Mouse (Mus musculus): ENCODE measurements around the gene Ptbp2.

Ptbp2 gene

DNA sequence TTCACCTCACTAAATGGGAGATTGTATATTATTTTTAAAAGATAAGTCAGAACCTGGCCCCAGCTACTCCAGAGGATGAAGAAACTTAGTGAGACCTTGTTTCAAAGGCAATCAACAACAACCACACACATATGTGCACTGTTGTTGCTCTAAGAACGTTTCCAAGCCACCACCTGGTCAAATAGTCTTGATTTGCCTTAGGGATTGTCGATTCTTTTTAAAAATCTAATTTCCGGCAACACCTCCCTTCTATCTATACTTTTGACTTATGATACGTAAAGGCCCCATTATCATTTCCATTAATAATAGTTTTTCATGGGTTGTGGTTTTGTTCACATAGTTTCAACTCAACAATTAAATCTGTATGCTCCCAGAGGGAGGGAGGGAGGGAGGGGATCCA, at the start of gene Ptbp2:
Ptbp2 (minus strand) TSS at position 101 of the 400 bp plus-strand sequence.
- no peak for DNase-seq (ENCODE audit: low read depth)

GRCm38 (mm10) chr3:119814678-119815077, 30.4 kb upstream of the Ptbp2 start:
- DNase-seq (ENCODE audit: low read depth), result no peak

- no peak for DNase-seq (ENCODE audit: low read depth)
Measured at GRCm38 (mm10) chr3:119806123-119806522, 21.9 kb upstream of the Ptbp2 start.

- DNase-seq (ENCODE audit: low read depth), result no peak
Measured at GRCm38 (mm10) chr3:119794677-119795365, 10.6 kb upstream of the Ptbp2 start.

DNA sequence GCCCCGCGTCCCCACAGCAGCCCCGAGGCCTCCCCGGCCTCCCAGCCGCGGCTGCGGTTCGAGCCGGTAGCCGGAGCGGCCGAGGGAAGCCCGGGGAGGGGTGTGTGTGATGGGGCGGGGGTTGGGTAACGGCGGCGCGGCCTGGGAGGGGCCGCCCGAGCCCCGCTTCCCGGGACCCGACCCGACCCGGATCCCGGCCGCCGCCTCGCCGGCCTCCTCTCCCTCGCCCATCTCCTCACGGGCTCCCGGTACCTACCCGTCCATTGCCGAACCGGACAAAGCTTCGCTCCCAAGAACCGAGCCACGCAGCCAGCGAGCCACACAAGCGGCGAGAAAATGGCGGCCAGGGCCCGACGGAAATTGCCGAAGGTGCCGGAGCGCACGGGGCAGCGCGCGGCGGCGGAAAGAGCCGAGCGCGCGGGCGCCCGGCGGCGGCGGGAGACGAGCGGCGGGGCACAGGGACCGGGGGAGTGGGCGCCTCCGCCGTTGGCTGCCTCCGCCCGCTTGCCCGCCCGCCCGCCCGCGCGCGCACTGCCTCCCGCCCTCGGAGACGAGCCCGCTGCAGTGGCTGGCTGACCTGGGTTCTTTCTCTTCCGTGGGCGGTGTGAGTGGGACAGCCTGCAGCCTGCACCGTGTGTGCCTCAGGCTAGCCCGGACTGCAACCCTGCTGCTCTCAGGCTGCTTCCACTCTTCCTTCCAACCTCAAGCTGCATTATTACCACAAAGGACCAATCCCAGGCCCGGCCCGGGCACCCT, 1.1 kb downstream of the Ptbp2 start:
- DNase-seq (ENCODE audit: low read depth), result peak; percentile 89

- peak; percentile 65 for DNase-seq (ENCODE audit: low read depth)
Measured at GRCm38 (mm10) chr3:119782022-119782945, 2.0 kb downstream of the Ptbp2 start.

DNA sequence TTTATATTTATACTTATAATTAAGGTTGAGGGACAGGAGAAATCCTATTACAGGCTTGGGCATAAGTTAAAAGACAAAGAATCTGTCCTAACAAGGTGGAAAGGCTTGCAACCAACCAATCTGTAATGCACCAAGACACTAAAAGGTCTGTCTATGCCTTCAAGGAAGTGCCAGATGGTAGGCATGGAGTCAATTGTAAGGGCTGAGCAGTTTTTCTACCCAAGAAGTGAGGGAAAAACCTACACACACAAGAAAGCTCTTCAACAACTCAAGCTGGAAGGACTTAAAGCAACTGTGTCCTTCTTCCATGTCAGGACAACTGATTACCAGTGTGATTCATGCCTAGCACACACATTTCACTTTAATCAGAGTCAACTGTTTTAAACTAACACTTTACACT, 3.4 kb downstream of the Ptbp2 start:
- DNase-seq (ENCODE audit: low read depth), result peak; percentile 24

- DNase-seq (ENCODE audit: low read depth), result no peak
Measured at GRCm38 (mm10) chr3:119779261-119779660, 5.0 kb downstream of the Ptbp2 start.

DNA sequence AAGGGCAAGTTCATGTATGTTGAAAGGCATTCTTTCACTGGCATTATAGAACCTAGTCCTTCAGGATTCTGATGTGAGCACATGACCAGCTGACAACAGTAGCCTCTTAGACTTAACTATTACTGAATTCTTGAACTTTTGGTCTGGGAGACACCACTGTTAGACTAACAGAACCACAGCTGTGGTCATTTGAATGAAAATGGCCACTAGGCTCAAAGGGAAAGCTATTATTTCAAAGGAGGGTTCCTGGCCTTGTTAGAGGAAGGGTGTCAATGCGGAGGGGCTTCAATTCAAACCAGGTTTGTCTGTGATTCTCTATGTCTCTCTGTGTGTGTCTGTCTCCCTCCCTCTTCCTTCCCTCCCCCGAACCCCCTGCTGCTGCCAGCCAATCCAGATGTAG, 5.8 kb downstream of the Ptbp2 start:
- DNase-seq (ENCODE audit: low read depth), result no peak

DNA sequence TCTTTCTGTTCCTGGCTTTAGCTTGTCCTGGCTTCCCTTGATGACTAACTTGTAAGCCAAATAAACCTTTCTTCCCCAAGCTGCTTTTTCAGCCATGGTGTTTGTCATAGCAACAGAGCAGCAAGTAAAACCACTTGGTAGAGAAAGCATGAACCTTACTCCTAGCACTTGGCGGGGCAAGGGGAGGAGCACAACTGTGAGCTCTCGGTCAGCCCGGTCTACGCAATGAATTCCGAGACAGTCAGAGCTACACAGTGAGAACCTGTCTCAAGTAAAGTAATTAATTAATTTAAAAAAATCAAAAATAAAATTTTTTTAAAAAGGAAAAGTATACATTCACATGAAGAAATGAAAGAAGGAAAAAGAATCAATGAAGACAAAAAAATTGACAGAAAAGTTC, 8.1 kb downstream of the Ptbp2 start:
- no peak for DNase-seq (ENCODE audit: low read depth)

DNA sequence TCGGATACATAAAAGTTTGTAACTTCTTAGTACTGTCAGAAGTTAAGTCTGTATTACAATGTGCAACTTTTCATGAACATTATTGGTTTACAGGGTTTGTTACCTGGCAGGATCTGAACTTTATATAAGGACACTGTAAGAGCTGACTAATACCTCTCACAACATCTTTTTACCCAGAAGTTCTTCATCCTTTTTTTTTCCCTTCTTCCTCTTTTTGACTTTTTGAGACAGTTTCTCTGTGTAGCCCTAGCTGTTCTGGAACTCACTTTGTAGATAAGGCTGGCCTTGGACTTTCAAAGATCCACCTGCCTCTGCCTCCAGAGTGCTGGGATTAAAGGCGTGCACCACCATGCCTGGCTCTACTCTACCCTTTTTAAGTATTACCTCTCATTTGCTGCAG, 11.5 kb downstream of the Ptbp2 start:
- no peak for DNase-seq (ENCODE audit: low read depth)

GRCm38 (mm10) chr3:119763772-119764171, 20.5 kb downstream of the Ptbp2 start:
- DNase-seq (ENCODE audit: low read depth), result no peak

DNA sequence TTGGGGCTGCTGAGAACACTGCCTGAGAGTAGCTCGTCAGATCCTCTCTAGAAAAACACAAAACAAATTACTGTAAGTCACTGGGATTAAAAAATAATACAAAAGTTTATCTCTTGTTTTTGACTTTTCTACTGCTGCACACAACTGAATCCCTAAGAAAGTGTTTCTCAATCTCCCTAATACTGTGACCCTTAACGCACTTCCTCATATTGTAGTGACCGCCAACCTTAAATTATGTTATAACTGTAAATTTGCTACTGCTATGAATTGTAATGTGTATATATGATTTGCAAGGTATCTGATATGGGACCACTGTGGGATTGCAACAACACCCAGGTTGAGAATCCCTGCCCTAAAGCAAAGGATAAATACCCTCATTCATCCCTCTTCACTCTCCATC, 22.5 kb downstream of the Ptbp2 start:
- no peak for DNase-seq (ENCODE audit: low read depth)

DNA sequence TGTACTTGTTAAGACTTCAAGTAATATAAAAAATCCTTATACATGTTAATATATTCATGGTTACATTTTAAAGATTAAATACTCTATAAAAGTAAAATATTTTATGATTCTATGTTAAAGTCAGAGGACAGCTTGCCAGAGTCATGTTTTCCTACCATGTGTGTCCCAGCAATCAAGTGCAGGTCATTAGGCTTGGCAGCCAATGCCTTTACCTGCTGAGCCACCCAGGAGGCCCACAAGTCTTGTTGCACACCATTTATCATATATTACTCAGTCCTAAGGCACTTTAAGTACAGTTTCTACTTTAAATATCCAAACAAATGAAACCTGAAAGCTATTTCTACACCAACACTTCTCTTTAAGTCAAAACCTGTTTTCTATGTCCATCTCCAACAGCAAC, 30.5 kb downstream of the Ptbp2 start:
- no peak for DNase-seq (ENCODE audit: low read depth)

DNA sequence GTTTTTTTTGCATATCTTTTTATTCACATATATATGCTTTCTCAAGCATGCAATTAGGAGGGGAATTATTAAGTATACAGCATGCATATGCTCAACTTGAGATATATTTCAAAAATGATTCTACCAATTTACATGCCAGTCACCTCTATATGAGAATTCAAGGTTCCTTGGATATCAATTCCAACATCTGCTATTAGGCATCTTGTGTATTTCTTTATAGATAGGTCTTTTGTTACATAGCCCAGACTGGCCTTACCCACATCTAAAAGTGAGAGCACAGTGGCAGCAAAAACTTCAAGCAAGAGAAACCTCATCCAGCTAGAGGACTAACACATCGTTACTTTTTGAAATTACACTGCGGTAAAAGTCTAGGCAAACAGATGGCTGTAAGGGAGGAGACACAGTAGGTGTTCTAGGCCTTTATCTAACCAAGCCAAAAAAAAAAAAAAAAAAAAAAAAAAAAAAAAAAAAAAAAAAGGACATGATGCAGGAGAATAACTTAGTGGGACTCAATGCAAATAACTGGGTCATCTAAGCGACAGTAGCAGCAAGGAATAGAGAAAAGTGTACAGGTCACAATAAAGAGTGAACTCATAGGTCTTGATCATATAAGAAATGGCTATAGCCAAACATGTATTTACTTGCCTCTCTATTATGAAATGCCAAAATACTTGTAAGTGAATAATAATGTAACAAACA, 34.6 kb downstream of the Ptbp2 start:
- no peak for DNase-seq (ENCODE audit: low read depth)

GRCm38 (mm10) chr3:119749140-119749539, 35.1 kb downstream of the Ptbp2 start:
- no peak for DNase-seq (ENCODE audit: low read depth)

DNA sequence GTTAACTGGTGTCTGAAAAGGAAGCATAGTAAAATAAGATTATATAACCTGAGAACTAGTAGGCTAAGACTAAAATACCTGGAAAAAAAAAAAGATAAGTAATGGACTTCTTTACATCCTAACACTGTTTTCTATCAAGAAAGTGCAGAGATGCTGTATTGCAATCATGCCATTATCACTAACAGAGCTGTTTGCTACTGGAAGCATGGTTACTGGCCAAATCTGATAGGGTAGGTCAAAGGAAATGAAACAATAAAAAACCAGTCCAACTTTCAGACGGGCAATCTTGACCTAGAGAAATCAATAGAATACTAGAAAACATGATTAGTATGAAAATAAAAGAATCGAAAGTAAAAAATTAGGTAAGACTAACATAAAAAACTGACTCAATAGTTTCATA, 37.6 kb downstream of the Ptbp2 start:
- no peak for DNase-seq (ENCODE audit: low read depth)

DNA sequence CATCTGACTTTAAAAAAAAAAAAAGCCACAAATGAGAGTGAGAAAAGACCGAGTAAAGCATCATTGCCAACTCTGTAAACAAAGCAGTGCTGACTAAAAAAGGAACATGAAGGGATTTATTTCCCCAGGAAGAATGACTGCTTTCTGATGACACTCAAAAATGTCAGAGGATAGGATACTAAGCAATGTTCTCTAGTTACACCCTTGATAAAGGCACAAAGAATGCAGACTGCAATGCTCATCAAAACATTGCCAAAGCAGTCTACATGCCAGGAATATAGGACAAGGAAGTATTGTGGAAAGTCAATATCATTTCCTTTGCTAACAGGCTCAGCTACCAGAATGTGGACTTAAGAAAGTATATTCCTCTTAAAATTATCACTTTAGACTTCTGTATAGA, 38.5 kb downstream of the Ptbp2 start:
- no peak for DNase-seq (ENCODE audit: low read depth)

DNA sequence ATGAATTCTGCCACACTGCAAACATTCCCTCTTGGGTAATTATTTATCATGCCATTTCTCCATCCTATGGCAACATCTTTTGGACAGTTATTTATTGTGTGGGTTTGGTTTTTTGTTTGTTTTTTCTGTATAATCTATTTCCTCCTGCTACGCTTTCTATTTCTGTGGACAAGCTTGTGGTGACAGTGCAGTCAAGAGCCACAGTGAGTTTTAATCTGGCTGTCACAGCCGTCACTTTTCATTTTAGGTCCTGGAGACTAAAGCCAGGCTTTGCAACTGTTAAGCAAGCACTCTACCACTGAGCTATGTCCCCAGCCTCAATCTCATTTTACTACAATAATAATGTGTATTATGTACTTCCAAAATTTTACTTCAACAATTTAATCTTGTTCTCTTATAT, 54.4 kb downstream of the Ptbp2 start:
- no peak for DNase-seq (ENCODE audit: low read depth)

DNA sequence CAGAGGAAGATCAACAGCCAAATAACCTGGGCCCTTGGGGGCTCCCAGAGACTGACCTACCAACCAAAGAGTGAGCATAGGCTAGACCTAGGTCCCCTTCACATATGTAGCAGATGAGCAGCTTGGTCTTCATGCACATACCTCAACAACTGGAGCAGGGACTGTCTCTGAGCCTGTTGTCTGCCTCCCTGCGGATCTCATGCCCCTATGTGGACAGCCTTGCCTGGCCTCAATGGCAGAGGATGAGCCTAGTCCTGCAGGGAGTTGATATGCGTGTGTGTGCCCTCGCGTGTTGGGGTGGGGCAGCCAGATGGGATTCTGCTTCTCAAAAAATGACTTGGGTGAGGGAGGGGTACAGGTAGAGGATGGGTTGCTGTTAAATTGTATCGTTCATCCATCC, 72.2 kb downstream of the Ptbp2 start:
- DNase-seq (ENCODE audit: low read depth), result no peak

- DNase-seq (ENCODE audit: low read depth), result no peak
Measured at GRCm38 (mm10) chr3:119711503-119711902, 72.8 kb downstream of the Ptbp2 start.

DNA sequence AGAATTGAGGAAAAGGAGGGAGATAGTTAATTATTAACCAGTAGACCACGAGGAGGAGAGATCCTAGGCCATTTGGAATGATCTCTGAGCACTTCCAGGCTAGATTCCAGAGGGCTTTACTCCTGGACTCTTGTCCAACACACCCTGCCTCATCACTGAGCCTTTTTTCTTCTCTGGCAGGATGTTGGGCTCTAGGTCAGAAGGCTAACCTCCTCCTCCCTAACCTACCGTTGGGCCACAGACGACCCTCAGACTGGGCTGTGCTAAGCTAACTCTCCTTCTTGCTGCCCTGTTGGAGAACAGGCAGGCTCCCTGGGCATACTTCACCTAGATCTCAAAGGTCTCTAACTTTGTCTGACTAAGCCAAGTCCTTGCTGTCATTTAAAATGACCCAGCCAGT, 82.8 kb downstream of the Ptbp2 start:
- DNase-seq (ENCODE audit: low read depth), result no peak
